Mouse (Mus musculus) retina, embryonic 14.5 days (tissue): ENCODE results near the gene Ints3.

Source experiments
- DNase-seq: peaks from one replicate; pipeline ENCODE4 v3.0.0-alpha.2; 2015; ENCODE audit warnings: low spot score

Ints3 gene

GRCm38 (mm10) chr3:90433381-90434020 lies at the start of gene Ints3:
Ints3 (minus strand) TSS chr3:90433622.
- DNase-seq = peak; percentile 100

- peak; percentile 100 for DNase-seq
These were observed 42.6 kb upstream of the Ints3 start, which contains the start of gene Ilf2 for GRCm38 (mm10) chr3:90475831-90476611. Ilf2 (plus strand) TSS chr3:90476126.

GRCm38 (mm10) chr3:90475151-90475830 lies 41.9 kb upstream of the Ints3 start:
- no peak for DNase-seq

- DNase-seq = peak; percentile 72
These were observed 38.8 kb upstream of the Ints3 start for GRCm38 (mm10) chr3:90472213-90472612.

- no peak for DNase-seq
These were observed 34.3 kb upstream of the Ints3 start for GRCm38 (mm10) chr3:90467618-90468300.

GRCm38 (mm10) chr3:90466311-90466766 lies 32.9 kb upstream of the Ints3 start:
- peak; percentile 89 for DNase-seq

GRCm38 (mm10) chr3:90465686-90466310 lies 32.4 kb upstream of the Ints3 start, which contains the start of gene Npr1:
Npr1 (minus strand) TSS chr3:90465866.
- DNase-seq = peak; percentile 47

- DNase-seq = peak; percentile 48
These were observed 31.8 kb upstream of the Ints3 start for GRCm38 (mm10) chr3:90465081-90465685.

GRCm38 (mm10) chr3:90464552-90465080 lies 31.2 kb upstream of the Ints3 start:
- DNase-seq = no peak

- no peak for DNase-seq
These were observed 29.2 kb upstream of the Ints3 start for GRCm38 (mm10) chr3:90462579-90462978.

GRCm38 (mm10) chr3:90461935-90462334 lies 28.5 kb upstream of the Ints3 start:
- no peak for DNase-seq

- DNase-seq = no peak
These were observed 26.9 kb upstream of the Ints3 start for GRCm38 (mm10) chr3:90460315-90460714.

- no peak for DNase-seq
These were observed 26.3 kb upstream of the Ints3 start for GRCm38 (mm10) chr3:90459727-90460126.

GRCm38 (mm10) chr3:90454931-90455330 lies 21.5 kb upstream of the Ints3 start:
- no peak for DNase-seq

GRCm38 (mm10) chr3:90451396-90452095 lies 18.1 kb upstream of the Ints3 start:
- DNase-seq = no peak

GRCm38 (mm10) chr3:90450874-90451273 lies 17.5 kb upstream of the Ints3 start:
- DNase-seq = no peak

- no peak for DNase-seq
These were observed 15.2 kb upstream of the Ints3 start for GRCm38 (mm10) chr3:90448626-90449025.

GRCm38 (mm10) chr3:90447123-90447494 lies 13.7 kb upstream of the Ints3 start:
- DNase-seq = no peak

- DNase-seq = peak; percentile 90
These were observed 13.1 kb upstream of the Ints3 start for GRCm38 (mm10) chr3:90446389-90447122.
